Mouse (Mus musculus): ENCODE results near the gene Zmynd12.
A peak's percentile ranks its signal among the peaks of the same experiment; 100 is the strongest.

The Zmynd12 gene

DNA sequence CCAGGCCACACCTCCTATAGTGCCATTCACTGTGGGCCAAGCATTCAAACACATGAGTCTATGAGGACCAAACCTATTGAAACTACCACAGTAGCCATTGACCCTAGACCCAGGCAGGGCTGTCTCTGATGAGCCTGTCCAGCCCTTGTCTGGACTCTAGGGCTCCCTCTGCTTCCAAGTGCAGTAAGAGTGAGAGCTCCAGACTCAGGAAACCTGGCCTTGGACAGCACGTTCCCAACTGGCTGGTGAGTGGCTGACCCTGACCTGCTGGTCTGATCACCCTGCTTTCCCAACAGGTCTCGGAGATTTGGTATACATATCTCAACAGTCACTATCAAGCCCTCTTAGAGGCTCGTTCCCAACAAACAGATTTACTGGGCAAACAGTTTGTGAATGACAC, 25.2 kb downstream of the Zmynd12 start:
- no peak for DNase-seq (ENCODE audit: low read depth, low spot score)

DNA sequence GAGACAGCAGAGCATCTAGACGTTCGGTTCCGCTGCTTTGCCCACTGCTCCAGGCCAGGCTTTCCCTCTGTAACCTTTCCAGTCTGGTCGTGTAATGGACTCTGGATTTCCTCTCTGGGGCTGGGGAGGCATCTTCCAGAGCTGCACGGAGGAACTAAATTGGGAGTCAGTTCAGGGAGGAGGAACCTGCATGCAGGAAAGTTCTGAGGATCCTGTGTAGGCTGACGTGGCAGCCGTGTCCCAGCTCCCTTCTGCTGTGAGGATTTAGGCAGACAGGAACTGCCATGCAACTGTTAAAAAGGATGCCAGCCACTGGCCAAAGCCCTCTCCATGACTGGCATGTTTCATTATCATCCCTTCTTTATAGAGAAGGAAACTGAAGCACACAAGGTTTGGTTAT, 27.8 kb downstream of the Zmynd12 start:
- DNase-seq (ENCODE audit: low read depth, low spot score) = no peak

DNA sequence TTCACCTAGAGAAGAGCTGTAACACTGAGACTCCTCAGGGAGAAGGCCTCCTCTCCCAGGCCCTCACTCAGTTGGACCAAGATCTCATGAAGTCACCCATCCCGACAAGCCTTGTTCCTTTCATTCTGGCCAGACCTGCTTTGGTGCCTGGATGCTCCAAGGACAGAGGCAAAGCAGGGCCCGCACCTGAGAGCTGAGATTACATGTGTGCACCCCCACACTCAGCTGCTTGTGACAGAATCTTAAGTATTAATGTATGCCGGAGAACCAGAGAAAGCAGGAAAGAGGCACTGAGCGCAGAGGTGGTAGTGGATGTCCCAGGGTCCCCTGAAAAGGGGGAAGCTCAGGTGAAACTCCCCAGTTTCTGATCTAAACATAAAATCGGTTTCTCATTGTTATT, 30.5 kb downstream of the Zmynd12 start:
- no peak for DNase-seq (ENCODE audit: low read depth, low spot score)

DNA sequence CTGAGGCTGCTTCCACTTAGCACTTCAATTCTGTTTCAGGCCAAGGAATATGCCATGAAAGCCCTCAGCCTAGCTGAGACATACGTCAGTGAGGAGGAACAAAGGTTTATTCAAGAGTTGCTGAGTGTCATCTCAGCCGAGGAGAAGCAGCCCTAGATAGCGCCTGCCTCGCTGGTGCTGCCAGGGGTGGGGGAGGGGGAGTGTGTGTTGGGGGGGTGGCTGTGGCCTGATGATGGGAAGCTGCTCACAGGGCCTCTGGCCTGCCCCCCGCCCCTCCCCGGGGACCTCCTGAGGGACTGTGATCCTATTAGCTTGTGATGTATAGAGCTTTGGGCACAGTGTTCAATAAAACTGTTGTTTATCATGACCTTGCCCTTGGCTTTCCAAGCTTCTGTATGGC, 30.9 kb downstream of the Zmynd12 start:
- peak; percentile 48 for DNase-seq (ENCODE audit: low read depth, low spot score)

DNA sequence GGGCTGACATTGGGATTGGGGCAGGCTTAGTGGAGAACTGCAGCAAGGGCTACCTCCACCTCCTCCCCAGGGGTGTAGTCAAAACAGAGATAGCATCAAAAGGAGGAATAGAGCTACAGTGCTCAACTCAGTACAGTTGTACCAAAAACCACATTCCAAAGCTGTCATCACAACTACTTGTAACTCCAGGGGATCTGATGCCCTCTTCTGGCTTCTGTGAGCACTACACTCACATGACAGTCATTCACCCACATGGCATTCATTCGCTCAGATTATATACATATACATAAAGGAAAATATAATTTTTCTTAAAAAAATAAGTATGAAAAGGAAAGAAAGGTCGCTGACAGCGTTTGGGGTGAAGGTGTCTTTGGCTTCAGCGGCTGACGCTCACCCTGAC, 37.7 kb downstream of the Zmynd12 start:
- peak; percentile 30 for DNase-seq (ENCODE audit: low read depth, low spot score)

DNA sequence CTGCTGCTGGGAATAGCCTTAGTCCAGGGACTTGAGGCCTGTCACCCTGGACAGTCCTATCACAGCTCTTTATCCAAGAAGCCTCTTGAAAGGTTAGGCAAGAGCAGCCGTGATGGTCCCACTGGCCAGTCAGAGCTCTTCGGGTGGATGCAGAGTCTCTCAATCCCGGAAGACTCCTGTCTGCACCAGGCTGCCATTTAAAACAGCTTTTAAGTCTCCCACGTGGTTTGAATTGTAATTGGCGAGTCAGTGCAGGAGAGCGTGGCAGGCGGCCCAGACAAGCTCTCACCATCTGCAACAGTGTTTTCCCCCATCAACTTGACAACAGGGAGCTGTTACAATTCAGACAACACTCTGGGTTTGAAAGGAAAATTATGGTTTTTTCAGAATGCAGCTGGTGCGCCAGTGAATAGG, 38.1 kb downstream of the Zmynd12 start:
- no peak for DNase-seq (ENCODE audit: low read depth, low spot score)

DNA sequence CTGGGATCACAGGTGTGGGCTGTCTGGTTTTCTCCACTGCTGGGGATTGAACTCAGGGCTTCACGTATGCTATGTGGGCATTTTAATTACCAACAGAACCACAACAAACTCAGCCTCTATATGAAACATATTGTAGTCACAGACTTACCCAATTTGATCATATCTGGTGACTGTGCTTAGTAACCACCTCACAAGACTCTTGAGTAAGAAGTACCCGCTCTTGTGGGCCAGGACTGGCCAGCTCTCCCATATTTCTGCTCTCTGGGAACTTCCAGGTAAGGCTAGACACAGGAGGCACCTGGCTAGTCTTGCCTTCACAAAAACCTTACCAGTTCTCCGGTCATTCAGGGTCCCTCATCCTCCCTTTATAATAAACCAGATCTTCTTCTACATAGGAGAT, 39.8 kb downstream of the Zmynd12 start:
- no peak for DNase-seq (ENCODE audit: low read depth, low spot score)

DNA sequence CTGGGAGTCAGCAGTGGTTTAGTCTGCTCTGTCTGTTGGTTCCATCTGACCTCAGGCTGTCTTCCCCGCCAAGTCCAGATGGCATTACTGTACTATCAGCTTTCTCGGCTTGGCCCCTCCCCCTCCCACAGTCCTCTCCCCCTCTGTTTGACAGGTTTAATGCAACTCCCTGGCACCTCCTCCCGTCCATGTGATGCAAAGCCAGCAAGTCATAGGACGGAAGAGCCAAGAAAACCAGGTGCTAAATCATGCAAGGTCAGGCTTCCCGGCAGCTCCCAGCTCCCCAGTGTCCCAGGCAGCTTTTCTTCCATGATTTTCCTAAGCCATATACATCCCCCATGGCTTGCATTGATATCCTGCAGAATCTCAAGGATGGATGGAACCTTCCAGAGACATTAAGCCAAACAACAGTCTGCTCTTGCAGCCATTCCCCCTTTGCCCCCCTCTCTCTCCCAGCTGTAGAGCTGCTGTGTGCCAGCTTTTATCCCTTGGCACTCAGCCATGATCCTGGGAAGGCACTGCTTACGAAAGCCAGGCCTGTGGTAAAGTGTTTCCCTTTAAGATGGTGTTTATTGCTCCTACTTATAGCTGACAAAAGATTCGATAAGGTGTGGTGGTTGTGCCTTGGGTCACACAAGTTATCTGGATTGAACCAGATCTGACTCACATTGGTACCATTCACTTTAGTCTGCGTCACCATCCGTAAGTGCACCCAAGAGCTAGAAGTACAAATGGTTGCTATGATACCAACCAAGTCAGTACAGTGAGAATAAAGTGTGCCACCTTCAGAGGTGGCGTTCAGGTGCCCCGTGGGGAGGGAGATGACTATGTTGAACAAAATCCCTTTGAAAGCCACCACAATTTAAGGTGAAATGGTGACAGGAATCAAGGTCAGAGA, 40.5 kb downstream of the Zmynd12 start:
- peak; percentile 68 for DNase-seq (ENCODE audit: low read depth, low spot score)

DNA sequence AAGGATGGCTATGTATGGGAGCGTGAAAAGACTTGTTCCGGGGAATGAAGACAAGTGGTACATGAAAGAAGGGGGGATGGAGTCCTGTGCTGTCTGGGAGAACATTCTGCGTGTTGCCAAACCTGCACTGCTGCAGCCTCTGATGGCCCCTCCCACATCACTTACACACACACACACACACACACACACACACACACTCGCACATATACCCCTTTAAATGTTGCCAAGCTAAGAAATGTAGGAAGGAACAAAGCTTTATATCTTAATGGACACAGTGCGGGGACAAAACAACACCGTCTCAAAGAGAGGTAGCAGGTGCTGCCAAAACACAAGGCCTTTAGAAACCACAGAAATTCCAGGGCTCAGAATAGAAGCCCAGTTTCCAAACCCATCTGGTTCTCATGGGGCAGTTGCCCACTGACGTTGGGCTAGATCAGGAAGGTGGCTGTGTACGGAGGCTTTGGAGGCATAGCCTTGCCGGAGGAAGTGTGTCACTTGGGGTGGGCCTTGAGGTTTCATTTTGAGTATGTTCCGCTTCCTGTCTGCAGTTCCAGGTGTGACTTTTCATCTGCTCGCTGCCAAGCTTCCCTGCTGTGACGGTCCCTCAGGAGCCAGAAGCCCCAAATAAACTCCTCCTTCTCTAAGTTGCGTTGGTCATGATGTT, 41.3 kb downstream of the Zmynd12 start:
- no peak for DNase-seq (ENCODE audit: low read depth, low spot score)

DNA sequence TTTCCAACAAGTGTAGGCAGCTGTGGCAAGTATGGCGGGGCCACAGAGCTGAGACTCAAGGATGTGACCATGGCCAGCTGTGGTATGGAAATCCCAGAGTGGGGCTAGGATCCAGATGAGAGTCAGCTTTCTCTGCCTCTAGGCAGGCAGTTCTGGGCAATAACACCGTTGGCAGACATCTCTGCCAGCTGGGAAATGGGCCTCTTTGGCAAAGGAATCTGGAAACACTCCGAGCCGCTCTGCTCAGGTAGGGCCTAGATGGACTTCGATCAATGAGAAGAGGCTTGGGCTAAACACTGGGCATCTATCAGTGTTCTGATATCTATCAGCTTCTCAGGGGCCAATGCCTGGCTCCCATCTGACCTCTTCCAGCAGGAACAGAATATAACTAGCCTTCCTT, 43.2 kb downstream of the Zmynd12 start:
- no peak for DNase-seq (ENCODE audit: low read depth, low spot score)

DNA sequence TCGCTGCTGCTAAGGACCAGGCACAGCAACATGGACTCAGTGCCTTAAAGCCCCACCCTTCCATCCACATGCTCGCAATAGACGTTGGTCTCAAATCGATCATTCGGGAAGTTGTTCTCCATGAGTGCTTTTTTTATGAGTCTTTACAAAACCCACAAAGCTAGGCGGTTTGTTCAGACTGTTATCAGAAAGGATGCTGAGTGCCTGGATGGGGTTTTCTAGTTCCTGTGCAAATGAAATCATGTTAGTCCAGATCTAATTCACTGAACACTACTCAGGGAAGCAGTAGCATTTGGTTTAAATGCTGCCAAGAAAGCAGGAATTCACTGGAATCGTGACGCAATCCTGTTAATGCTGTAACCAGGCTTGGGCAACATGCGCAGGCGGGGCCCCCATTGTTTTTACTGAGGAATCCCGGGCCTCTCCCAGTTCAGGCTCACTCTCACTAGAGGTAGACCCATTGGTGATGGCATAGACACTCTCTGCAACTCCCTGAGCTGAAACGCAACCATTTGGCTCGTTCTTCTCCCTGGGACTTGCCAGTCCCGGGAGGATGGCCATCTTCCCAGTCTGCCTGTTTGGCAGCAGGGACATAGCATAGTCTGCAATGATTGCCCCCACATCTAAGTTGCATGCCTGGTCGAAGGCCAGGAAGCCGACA, 45.2 kb downstream of the Zmynd12 start:
- no peak for DNase-seq (ENCODE audit: low read depth, low spot score)

DNA sequence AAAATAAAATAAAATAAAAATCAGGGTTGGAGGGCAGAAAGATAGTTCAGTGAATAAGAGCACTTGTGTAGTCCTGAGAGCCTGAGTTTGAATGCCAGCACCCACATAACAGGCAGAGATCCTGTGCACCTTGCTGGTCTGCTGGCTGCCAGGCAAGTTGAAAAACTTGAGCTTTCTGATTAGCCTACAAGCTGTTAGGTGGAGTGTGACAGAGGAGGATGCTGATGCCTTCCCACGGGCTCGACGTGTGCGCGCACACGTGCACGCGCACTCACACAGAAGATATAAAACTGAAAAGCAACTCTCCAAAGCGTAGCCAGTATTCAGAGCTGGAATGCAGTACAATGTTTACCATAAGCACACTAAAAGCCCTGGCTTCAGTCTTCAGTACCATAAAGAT, 49.9 kb downstream of the Zmynd12 start:
- no peak for DNase-seq (ENCODE audit: low read depth, low spot score)

DNA sequence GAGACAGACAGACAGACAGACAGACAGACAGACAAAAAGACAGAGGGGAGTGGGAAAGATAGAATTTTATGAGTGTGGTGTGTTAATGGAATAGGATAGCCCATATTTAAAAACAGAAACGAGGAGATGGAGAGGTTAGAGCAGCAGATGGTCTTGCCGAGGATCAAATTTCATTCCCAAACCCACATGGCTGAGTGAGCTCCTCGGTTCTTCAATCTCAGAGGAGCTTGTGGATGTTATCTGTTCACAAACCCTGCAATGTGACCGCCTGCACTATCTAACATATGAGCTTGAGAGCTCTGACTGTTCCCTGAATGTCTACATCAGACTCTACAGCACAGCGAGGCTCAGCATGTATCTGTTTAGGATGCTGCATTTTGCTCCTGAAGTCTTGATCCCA, 50.5 kb downstream of the Zmynd12 start:
- no peak for DNase-seq (ENCODE audit: low read depth, low spot score)

DNA sequence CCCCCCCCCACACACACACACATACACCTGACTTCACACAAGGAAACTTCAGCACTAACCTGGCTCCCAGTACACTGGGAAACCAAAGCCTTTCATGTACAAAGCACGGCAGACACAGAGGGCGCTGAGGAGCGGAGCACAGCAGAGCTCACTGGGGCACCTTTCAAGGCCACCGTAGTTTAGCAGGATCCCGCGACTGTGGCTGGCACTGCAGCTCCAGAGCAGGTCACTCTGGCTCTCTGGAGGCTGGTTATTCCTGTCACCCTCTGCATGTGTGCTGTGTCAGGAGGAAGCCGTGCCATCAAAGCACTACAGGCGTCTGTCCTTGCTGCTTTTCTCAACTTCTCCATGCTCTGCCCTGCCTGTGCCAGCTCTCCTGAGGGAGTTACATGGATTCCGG, 60.4 kb downstream of the Zmynd12 start:
- no peak for DNase-seq (ENCODE audit: low read depth, low spot score)

DNA sequence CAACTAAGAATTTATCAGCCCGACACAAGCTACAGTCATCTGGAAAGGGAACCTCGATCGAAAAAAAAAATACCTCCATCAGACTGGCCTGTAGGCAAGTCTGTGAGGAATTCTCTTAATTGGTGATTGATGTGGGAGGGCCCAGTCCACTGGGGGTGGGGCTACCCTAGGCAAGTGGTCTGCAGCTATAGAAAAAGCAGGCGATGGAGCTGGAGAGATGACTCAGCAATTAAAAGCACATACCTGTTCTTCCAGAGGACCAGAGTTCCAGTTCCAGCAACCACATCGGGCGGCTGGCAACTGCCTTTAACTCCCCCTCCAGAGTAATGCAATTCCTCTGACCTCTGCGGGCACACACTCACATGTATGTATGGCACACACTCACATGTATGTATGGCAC, 62.3 kb downstream of the Zmynd12 start:
- no peak for DNase-seq (ENCODE audit: low read depth, low spot score)

DNA sequence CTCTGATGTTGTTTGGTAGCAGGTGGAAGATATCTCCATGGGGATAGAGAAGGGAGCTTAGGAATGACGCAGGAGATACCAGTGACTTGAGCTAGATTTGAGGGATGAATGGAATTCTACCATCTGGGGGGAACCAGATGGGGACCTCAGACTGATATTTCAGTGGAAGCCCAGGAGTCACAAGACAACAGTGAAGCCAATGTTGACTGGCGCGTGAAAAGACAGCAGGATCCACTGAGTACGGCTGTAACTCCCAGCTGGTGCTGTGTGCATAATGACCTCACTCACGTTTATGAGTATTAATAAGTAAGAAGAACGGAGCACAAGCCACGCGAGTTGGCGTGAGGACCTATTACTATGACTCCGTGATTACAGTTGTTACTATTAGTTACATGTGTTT, 67.1 kb downstream of the Zmynd12 start:
- no peak for DNase-seq (ENCODE audit: low read depth, low spot score)

DNA sequence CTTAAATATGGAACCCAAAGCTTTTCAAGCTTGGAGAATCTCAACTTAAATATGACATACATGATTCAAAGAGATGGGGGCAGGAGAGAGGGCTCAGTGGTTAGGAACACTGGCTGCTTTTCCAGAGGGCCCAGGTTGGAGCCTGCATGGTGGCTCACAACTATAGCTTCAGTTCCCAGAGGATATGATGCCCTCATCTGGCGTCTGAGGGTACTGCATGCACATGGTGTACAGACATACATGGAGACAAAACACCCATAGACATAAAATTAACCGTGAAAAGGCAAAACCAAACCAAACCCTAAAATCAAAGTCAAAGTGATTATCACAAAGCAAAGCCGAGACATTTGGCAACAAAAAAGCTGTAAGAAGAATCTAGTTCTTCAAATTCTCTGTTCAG, 68.2 kb downstream of the Zmynd12 start:
- DNase-seq (ENCODE audit: low read depth, low spot score) = peak; percentile 47

DNA sequence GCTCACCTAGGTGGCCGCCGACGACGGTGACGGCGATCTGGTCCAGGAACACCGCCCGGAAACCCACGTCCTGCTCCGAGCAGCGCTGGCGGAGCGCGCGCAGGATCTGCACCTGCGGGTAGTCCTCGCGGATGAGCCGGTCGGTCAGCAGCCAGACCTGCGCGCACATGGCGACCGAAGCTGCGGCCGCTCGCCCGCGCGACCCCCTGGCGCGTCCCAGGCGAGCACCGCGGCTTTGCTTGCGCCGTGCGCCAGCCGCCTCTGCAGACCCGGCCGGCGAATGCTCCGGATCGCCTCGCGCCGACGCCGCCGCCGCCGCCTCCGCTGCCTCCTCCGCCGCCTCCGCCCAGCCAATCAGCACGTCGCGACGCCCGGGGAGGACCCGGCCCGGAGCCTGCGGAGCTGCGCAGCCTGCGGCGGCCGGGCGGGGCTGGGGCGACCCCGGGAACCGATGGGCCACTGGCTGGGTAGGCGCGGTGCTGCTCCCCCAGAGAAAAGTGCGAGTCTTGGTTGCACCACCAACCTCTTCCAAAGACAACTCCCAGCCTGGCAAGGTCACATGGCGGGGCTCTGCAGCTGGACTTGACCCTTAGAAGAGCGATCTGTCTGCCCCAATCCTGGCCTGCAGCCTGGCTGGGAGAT, 69.8 kb downstream of the Zmynd12 start, which contains the start of gene Rimkla:
Rimkla (minus strand) TSS at position 338 of the 642 bp plus-strand sequence.
- peak; percentile 49 for DNase-seq (ENCODE audit: low read depth, low spot score)

DNA sequence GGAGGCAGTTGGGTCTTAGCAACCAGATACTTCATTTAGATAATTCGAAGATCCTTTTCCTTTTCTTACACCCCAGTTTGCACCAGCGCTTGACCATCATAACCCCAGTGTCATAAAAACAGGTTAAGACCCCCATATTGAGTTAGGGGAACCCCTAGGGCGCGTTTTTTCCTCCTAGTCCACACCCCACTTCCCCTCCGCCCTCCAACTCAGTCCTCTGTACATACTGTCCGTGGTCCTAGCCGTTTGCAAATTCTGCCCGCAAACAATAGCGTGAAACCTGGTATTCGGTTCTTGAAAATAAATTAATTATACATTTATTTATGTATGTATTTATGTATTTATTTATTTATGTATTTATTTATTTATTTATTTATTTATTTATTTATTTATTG, 70.3 kb downstream of the Zmynd12 start:
- no peak for DNase-seq (ENCODE audit: low read depth, low spot score)

DNA sequence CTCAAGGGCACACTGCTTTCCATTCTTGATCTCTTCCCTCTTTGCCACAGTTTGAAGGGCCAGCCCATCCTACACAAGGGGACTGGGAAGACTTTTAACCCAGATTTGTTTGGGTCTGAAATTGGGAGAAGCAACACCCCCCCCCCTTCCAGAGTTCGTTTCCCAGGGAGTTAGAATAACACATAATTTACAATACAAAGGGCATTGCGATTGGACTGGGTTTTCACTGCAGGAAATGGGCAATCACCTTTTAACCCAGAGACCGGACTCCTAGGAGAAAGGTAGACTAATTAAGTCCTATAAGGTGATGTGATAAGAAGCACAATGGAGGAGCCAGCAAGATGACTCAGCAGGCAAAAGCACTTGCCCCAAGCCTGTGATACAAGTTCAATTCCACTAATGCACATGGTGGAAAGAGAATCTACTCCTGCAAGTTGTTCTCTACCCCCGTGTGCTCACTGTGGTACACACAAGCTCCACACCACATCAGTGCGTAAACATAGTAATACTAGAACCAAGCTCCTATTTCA, 75.8 kb downstream of the Zmynd12 start:
- no peak for DNase-seq (ENCODE audit: low read depth, low spot score)

DNA sequence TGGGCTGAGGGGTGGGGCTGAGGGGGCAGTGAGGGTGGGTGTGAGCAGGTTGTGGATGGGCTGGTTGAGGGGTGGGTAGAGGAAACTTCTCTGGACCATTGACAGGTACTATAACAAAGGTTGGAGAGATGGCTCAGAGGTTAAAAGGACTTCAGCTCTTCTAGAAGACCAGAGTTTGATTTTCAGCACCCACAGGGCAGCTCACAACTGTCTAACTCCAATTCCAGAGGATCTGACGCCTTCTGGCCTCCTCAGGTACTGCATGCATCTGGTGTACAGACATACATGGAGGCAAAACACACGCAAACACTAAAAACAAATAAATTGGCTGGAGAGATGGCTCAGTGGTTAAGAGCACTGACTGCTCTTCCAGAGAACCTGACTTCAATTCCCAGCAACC, 89.0 kb downstream of the Zmynd12 start:
- DNase-seq (ENCODE audit: low read depth, low spot score) = no peak

DNA sequence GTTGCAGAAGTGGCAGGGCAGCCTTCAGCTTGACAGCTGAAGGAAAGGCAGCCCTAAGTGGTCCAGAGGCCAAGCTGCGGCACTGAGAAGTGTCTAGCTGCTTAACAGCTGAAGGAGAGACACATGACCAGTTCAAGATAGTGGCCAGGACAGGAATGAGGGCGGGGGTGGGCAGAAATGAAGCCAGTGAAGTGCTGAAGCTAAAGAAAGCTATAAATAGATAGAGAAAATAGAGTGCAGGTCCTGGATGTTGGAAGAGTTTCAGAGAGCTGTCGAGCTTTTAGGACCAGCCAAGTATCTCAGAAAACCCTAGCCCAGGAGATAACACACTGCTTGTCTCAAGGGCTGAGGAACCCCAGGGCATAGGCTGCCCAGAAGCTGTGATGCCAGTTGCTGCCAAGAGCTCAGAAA, 90.1 kb downstream of the Zmynd12 start:
- no peak for DNase-seq (ENCODE audit: low read depth, low spot score)

Data from mesoderm, embryonic 11.5 days (tissue).